Mouse (Mus musculus) testis, adult 2 months (tissue): ENCODE data around the gene Efna3. TPM values are rescaled to one million over a fixed set of nuclear protein-coding genes. Genes with fewer than 3 reads are reported as not detected.
A peak's percentile ranks its signal among the peaks of the same experiment; 100 is the strongest.

Source experiments
- H3K27ac ChIP-seq: fragments of 200-500 bp; 2 replicates; pipeline ENCODE4 v1.5.1; 2012; ENCODE audit warnings: low read depth, low read length; ENCODE audit not compliant: control insufficient read depth, insufficient read depth
- H3K27me3 ChIP-seq: fragments of 200-500 bp; 2 replicates; pipeline ENCODE4 v1.6.1; 2012; ENCODE audit warnings: mild to moderate bottlenecking, low read length, moderate library complexity; ENCODE audit not compliant: control insufficient read depth, insufficient read depth
- H3K36me3 ChIP-seq: fragments of 200-500 bp; 2 replicates; pipeline ENCODE4 v1.6.1; 2012; ENCODE audit warnings: mild to moderate bottlenecking, low read length; ENCODE audit not compliant: control insufficient read depth, insufficient read depth
- H3K4me1 ChIP-seq: fragments of 200-500 bp; 2 replicates; pipeline ENCODE4 v1.6.1; 2012; ENCODE audit warnings: low read length; ENCODE audit not compliant: control insufficient read depth, insufficient read depth
- H3K4me3 ChIP-seq: fragments of 200-500 bp; 2 replicates; pipeline ENCODE4 v1.5.1; 2012; ENCODE audit warnings: low read depth, mild to moderate bottlenecking, low read length, moderate library complexity, mixed read lengths; ENCODE audit not compliant: control insufficient read depth
- CTCF ChIP-seq: fragments of 200-500 bp; IDR thresholded peaks from 2 replicates; pipeline ENCODE4 v1.5.1; 2012; ENCODE audit warnings: low read depth, mild to moderate bottlenecking, inconsistent platforms, low read length, moderate library complexity; ENCODE audit not compliant: control insufficient read depth, insufficient read depth, insufficient replicate concordance
- POLR2A ChIP-seq: fragments of 200-500 bp; IDR thresholded peaks from 2 replicates; pipeline ENCODE4 v1.6.1; 2012; ENCODE audit warnings: low read depth, mild to moderate bottlenecking, inconsistent platforms, low read length, moderate library complexity; ENCODE audit not compliant: control insufficient read depth
- polyA plus RNA-seq: library from polyadenylated mRNA; depleted of rRNA; stranded (reverse); fragments of >200 nt; gene quantifications from 2 replicates; pipeline ENCODE4 v1.2.3, GENCODE M21; 2012

The Efna3 gene
- polyA plus RNA-seq, 1 experiment, result 9.9 TPM

GRCm38 (mm10) chr3:89347916-89348315 is 25.2 kb upstream of the Efna3 start:
- Histone ChIP-seq H3K27ac (no peak overlapping the region), H3K4me1 (peaks cover 21% of the 10 kb centered on the region), H3K4me3 (no peak overlapping the region), H3K36me3 (no peaks in the 10 kb centered on the region), H3K27me3 (no peaks in the 10 kb centered on the region)
- TF ChIP-seq POLR2A, result no peak
- TF ChIP-seq CTCF, result no peak

DNA sequence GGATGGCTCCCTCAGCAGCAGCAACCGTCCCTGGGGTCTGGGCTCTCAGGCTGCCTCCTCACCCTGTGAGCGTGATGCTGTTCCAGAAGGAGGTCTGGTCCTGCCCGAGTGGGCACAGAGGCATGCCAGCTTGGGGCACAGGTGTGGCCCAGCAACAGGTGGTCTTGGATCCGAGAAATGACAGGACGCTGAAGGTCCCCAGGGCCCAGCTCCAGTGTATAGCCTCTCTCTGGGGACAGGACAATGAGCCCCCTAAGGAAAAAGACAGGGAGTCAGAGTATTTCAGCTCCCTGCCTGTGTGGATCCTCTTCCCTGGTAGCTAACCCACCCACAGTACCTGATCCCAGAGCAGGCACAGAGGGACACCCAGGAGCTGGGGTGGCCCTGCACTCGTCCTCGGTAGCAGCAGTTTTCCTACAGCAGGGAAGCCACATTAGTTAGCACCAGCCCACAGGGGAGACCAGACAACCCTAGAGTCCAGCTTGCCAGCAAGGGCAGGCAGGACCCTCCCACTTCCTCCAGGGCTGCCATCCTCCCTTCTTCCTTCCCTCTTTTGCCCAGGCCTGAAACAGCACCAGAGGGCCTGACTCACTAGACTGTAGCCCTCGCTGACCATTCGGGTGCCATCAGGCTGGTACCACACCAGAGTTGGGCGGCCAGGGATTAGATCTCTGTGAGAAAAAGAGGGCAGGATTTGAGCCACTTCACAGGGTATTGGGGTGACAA is 24.2 kb upstream of the Efna3 start:
- peaks cover 19% of the 10 kb centered on the region for H3K4me1 ChIP-seq
- H3K4me3 ChIP-seq, result no peak overlapping the region
- no peaks in the 10 kb centered on the region for H3K27me3 ChIP-seq
- no peaks in the 10 kb centered on the region for H3K36me3 ChIP-seq
- no peak for TF ChIP-seq CTCF
- no peak for TF ChIP-seq POLR2A
- no peak overlapping the region for H3K27ac ChIP-seq

DNA sequence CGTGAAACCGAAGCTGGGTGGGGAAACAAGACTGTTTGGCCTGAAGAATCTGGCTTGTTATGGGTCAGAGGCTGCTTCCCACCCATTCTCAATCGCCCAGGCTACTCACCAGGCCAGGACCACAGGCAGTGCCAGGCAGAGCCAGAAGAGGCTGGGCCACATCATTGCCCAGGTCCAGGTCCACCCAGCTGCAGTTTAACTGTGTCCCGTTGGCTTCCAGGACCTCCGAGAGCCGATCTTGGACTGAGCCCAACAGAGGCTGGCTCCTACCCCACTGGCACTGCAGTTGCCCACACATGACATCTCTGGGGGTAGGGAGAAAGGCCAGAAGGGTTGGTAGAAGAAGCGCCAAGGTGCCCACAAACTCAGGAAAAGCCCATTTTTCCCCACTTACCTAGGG is 20.5 kb upstream of the Efna3 start:
- Histone ChIP-seq H3K27me3 (no peaks in the 10 kb centered on the region), H3K4me1 (peaks cover 3% of the 10 kb centered on the region; the same call in 1 of the 2 replicates), H3K36me3 (no peaks in the 10 kb centered on the region), H3K4me3 (no peak overlapping the region), H3K27ac (no peak overlapping the region)
- TF ChIP-seq POLR2A (no peak), CTCF (no peak)

GRCm38 (mm10) chr3:89341794-89342193 is 19.0 kb upstream of the Efna3 start:
- H3K36me3 ChIP-seq, result no peaks in the 10 kb centered on the region
- no peaks in the 10 kb centered on the region for H3K27me3 ChIP-seq
- no peak overlapping the region for H3K27ac ChIP-seq
- H3K4me3 ChIP-seq, result no peak overlapping the region
- TF ChIP-seq POLR2A, result no peak
- TF ChIP-seq CTCF, result no peak
- peaks cover 10% of the 10 kb centered on the region for H3K4me1 ChIP-seq

GRCm38 (mm10) chr3:89340465-89340864 is 17.7 kb upstream of the Efna3 start:
- Histone ChIP-seq H3K4me1 (peaks cover 10% of the 10 kb centered on the region), H3K27ac (no peak overlapping the region), H3K36me3 (no peaks in the 10 kb centered on the region), H3K27me3 (no peaks in the 10 kb centered on the region), H3K4me3 (no peak overlapping the region)
- TF ChIP-seq POLR2A, result no peak
- TF ChIP-seq CTCF, result peak; percentile 77

- H3K4me3 ChIP-seq, result no peak overlapping the region
- no peak overlapping the region for H3K27ac ChIP-seq
- no peaks in the 10 kb centered on the region for H3K36me3 ChIP-seq
- H3K4me1 ChIP-seq, result peaks cover 10% of the 10 kb centered on the region
- H3K27me3 ChIP-seq, result no peaks in the 10 kb centered on the region
- TF ChIP-seq POLR2A, result 0 out of 2 replicates have a peak, but pooled peaks have one; percentile 10
- TF ChIP-seq CTCF, result peak; percentile 85
Measured at GRCm38 (mm10) chr3:89339416-89339815, 16.7 kb upstream of the Efna3 start.

GRCm38 (mm10) chr3:89337721-89338578 is 15.2 kb upstream of the Efna3 start, which contains the start of gene Efna4:
Gene Efna4 (minus strand): TSS chr3:89338028.
- TF ChIP-seq POLR2A (no peak), CTCF (no peak)
- Histone ChIP-seq H3K4me1 (peaks cover 12% of the 10 kb centered on the region), H3K27me3 (no peaks in the 10 kb centered on the region)

More at GRCm38 (mm10) chr3:89337721-89338578, 15.2 kb upstream of the Efna3 start, which contains the start of gene Efna4:
- Histone ChIP-seq H3K4me3 (peak within 1 kb of the TSS; percentile 78), H3K27ac (no peak within 1 kb of the TSS), H3K36me3 (no peaks in the 10 kb centered on the region)
